Mouse (Mus musculus) liver, embryonic 11.5 days (tissue): Measurements from ENCODE around the gene Man2b1. TPM values are rescaled to one million over a fixed set of nuclear protein-coding genes. Genes with fewer than 3 reads are reported as not detected.
A peak's percentile ranks its signal among the peaks of the same experiment; 100 is the strongest.

Experiments
- microRNA-seq: library from miRNA; unstranded; fragments of <30 nt; microRNA quantifications from one replicate; pipeline ENCODE4, GENCODE M21; 2017; ENCODE audit warnings: borderline number of aligned reads
- polyA plus RNA-seq: library from polyadenylated mRNA; unstranded; fragments of >200 nt; fragmentation: Nextera tagmentation; extraction: Ambion mirVana; gene quantifications from 2 replicates; pipeline ENCODE4 v1.2.1, GENCODE M21; 2014

Gene Man2b1
- polyA plus RNA-seq, 1 experiment from 2014 or later = 38.6 TPM

Small RNAs within 50 kb of the gene (microRNA-seq; reads per million reads assigned to microRNA genes)
- gene Gm23388 = 37.0 reads per million, percentile 37 among the genes with 10 or more reads in this experiment
- gene Mir7070 = 2.8 reads per million

Other genes with a start within 250 kb of the Man2b1 start
- 188 and 191 TPM in 2 replicates for gene Rad23a, start 242.6 kb upstream of the Man2b1 start, polyA plus RNA-seq
- 860 and 893 TPM in 2 replicates for gene Calr, start 236.3 kb upstream of the Man2b1 start, polyA plus RNA-seq
- gene Farsa, start 226.3 kb upstream of the Man2b1 start, polyA plus RNA-seq = 130 TPM in 2 replicates
- 144 and 160 TPM in 2 replicates for gene Syce2, start 211.2 kb upstream of the Man2b1 start, polyA plus RNA-seq
- gene Gcdh, start 189.3 kb upstream of the Man2b1 start, polyA plus RNA-seq = 53.5 and 56.7 TPM in 2 replicates
- gene Klf1, start 181.3 kb upstream of the Man2b1 start, polyA plus RNA-seq = 458 and 504 TPM in 2 replicates
- 11.5 and 12.7 TPM in 2 replicates for gene Dnase2a, start 174.7 kb upstream of the Man2b1 start, polyA plus RNA-seq
- 0.14 and 0.29 TPM in 2 replicates for gene Mast1, start 145.9 kb upstream of the Man2b1 start, polyA plus RNA-seq
- gene Rtbdn, start 136.3 kb upstream of the Man2b1 start, polyA plus RNA-seq = 0.22 and 0.49 TPM in 2 replicates
- gene Gm49661, start 113.8 kb upstream of the Man2b1 start, polyA plus RNA-seq = not detected in 2 replicates
- gene Prdx2, start 113.7 kb upstream of the Man2b1 start, polyA plus RNA-seq = 1,398 and 1,409 TPM in 2 replicates
- 195 and 197 TPM in 2 replicates for gene Rnaseh2a, start 113.5 kb upstream of the Man2b1 start, polyA plus RNA-seq
- gene Junb, start 104.6 kb upstream of the Man2b1 start, polyA plus RNA-seq = 21.1 and 23.2 TPM in 2 replicates
- gene Hook2, start 92.7 kb upstream of the Man2b1 start, polyA plus RNA-seq = 15.5 and 16.7 TPM in 2 replicates
- gene Best2, start 68.7 kb upstream of the Man2b1 start, polyA plus RNA-seq = 0.13 TPM in 1 of 2 replicates, not detected in the other
- gene Asna1, start 58.0 kb upstream of the Man2b1 start, polyA plus RNA-seq = 100 and 103 TPM in 2 replicates
- 126 and 138 TPM in 2 replicates for gene Trir, start 56.4 kb upstream of the Man2b1 start, polyA plus RNA-seq
- gene Tnpo2, start 46.4 kb upstream of the Man2b1 start, polyA plus RNA-seq = 17.7 and 19.3 TPM in 2 replicates
- 15.5 and 17.4 TPM in 2 replicates for gene Fbxw9, start 23.2 kb upstream of the Man2b1 start, polyA plus RNA-seq
- not detected in 2 replicates for gene Gm5741, start 15.3 kb upstream of the Man2b1 start, polyA plus RNA-seq
- 72.5 and 73.8 TPM in 2 replicates for gene Dhps, start 11.5 kb upstream of the Man2b1 start, polyA plus RNA-seq
- 103 and 105 TPM in 2 replicates for gene Wdr83os, start 2.5 kb upstream of the Man2b1 start, polyA plus RNA-seq
- 46.4 and 50.4 TPM in 2 replicates for gene Wdr83, start 2.0 kb upstream of the Man2b1 start, polyA plus RNA-seq
- 0.71 and 1.1 TPM in 2 replicates for gene Zfp791, start 39.8 kb downstream of the Man2b1 start, polyA plus RNA-seq
- gene Cks1brt, start 68.7 kb downstream of the Man2b1 start, polyA plus RNA-seq = not detected in 2 replicates
- not detected in 2 replicates for gene Olfr371, start 142.7 kb downstream of the Man2b1 start, polyA plus RNA-seq
- 165 and 170 TPM in 2 replicates for gene Orc6, start 216.4 kb downstream of the Man2b1 start, polyA plus RNA-seq
- 142 and 178 TPM in 2 replicates for gene Vps35, start 216.5 kb downstream of the Man2b1 start, polyA plus RNA-seq